Mouse (Mus musculus): ENCODE results near the gene Ppp2r3a. TPM values are rescaled to one million over a fixed set of nuclear protein-coding genes. Genes with fewer than 3 reads are reported as not detected.

The Ppp2r3a gene
- 11.4 TPM for polyA plus RNA-seq (2017; shearing (Covaris generic))

DNA sequence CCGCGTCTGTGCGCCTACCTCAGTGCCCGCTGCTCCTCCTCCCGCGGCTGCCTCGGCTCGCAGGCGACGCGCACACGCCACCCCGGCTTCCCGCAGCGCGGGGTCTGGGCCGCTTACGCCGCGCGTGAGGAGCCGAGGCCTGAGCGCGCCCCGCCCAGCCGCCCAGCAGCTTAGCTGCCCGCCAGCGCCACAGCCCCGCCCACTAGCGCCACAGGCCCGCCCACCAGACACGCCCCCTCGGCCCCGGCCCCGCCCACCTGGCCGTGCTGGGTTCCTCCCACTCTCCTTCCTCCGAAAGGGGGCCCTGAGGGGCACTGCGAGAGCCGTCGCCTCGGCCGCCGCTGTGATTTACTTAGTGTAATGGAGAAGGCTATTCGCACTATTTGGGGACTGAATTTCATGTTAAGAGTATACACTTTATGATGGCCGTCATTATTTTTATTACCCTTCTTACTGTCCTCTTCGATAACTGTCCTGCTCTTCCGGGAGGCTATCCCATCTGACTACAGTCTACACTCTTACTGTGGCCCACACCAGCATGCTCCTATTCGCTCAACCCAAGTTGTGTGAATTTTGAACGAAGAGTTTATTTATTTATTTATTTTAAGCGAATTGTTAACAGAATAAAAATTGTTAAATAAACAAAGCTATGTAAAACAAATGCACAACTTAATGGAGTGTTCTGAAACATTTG, at the start of gene Ppp2r3a:
Gene Ppp2r3a, minus strand, starts transcription at position 152 of the 694 bp plus-strand sequence.

DNA sequence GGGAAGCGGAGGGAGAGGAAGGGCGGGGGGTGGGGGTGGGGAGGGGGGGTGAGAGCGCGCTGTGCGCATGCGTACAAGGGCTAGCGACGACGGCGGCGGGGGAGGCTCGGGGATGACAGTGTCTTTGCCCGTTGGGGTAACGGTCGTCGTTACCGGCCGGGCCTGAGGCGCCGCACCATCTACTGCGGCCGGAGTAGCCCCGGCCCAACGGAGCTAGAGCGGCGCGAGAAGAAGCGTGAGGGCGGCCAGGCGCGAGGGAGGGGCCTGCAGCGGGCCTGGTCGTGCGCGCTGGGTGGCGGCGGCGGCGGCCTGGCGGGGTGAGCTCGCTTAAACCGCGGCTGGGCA, 177.6 kb downstream of the Ppp2r3a start, which contains the start of gene Msl2:
Gene Msl2, plus strand, starts transcription at position 115 of the 345 bp plus-strand sequence.

Other genes with a start within 250 kb of the Ppp2r3a start
- gene Pccb, start 216.9 kb downstream of the Ppp2r3a start, polyA plus RNA-seq (2017; shearing (Covaris generic)): 5.9 TPM
- 78.0 TPM for gene Msl2, start 177.7 kb downstream of the Ppp2r3a start, polyA plus RNA-seq (2017; shearing (Covaris generic))

Data from effector memory CD4-positive, alpha-beta T cell, adult 5 months (primary cell).